Mouse (Mus musculus): ENCODE measurements around the gene Mgarp.

DNA sequence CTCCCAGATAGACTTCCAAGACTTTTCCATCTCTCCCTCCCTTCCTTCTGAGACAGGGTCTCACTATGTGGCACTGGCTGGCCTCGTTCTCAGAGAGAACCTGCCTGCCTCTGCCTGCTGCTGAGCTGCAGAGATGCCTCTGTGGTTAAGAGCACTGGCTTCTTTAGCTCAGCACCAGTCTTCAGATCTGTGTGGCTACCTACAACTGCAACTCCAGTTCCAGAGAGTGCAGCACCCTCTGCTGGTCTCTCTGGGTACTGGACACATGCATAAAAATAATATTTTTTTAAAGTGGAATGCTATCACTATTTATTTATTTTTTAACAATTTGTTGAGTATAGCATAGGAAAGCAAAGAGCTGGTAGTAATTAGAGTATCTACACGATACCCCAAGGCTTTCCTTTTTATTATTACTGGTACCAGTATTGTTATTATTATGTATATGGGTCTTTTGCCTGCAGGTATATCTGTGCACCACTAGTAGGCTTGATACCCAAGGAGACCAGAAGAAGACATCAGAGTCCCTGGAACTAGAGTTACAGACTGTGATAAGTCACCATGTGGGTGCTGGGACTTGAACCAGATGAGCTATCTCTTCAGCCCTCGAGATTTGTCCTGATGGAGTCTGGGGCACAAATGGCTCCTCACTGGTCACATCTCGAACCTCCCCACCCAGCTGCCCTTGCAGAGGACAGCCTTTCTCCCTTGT is 43.1 kb downstream of the Mgarp start:
- TF ChIP-seq CTCF (IDR thresholded peaks at IDR 0.05; ENCODE audit: control insufficient read depth, insufficient read depth, insufficient read length) (no peak), USF1 (IDR thresholded peaks at IDR 0.05; ENCODE audit: low read depth) (no peak), MYOG (IDR thresholded peaks at IDR 0.05; ENCODE audit: control insufficient read depth, extremely low read depth, insufficient read length) (no peak), MAX (IDR thresholded peaks at IDR 0.05) (no peak), MYOD1 (IDR thresholded peaks at IDR 0.05; ENCODE audit: control insufficient read depth, insufficient read length, low read depth) (no peak), CEBPB (IDR thresholded peaks at IDR 0.05; ENCODE audit: low read depth) (no peak), FOSL1 (IDR thresholded peaks at IDR 0.05; ENCODE audit: insufficient read depth, low read length, poor library complexity, severe bottlenecking) (no peak)
